ENCODE assay signal across 15 mouse cellular contexts in genomic region chr10:127546505-127546904, GRCm38 (mm10). TPM values are rescaled to one million over a fixed set of nuclear protein-coding genes. Genes with fewer than 3 reads are reported as not detected.
A peak's percentile ranks its signal among the peaks of the same experiment; 100 is the strongest.
DNase-seq lines count a peak whose midpoint lies in the region; ATAC-seq and TF ChIP-seq lines count a peak whose summit lies in the region.
"Had no signal": no experiment of that assay in that cellular context is flagged by ENCODE, and none has a peak within 500 bp of the region (broad histone marks: within the 10 kb centered on the region; RNA-seq: fewer than 3 reads in every experiment).

No protein-coding gene starts in this region.

- TF ChIP-seq POLR2A in cortical plate, adult 2 months (IDR thresholded peaks at IDR 0.05; ENCODE audit: extremely low read depth, insufficient read depth, low read length): no peak

- H3K27me3 ChIP-seq in hindbrain, embryonic 13.5 days: no peaks in the 10 kb centered on the region
- no peaks in the 10 kb centered on the region for H3K27me3 ChIP-seq in hindbrain, embryonic 16.5 days (replicated peaks; ENCODE audit: control insufficient read depth, insufficient read depth, low read length)
- H3K27me3 ChIP-seq in lung, embryonic 14.5 days (ENCODE audit: insufficient read depth, low read length): no peaks in the 10 kb centered on the region
- H3K27me3 ChIP-seq in G1E (ENCODE audit: insufficient read depth, low read length): peaks cover 86% of the 10 kb centered on the region
- H3K27me3 ChIP-seq: liver, embryonic 15.5 days; neural tube, embryonic 15.5 days had no signal

- TF ChIP-seq CTCF in lung, embryonic 14.5 days (IDR thresholded peaks at IDR 0.05; ENCODE audit: low read depth): peak; percentile 51
- TF ChIP-seq CTCF in G1E (IDR thresholded peaks at IDR 0.05; ENCODE audit: low read depth, low read length): peak; percentile 6; the same call in 1 of the 2 replicates
- peak; percentile 15; the same call in 1 of the 2 replicates for TF ChIP-seq CTCF in cortical plate, adult 2 months (IDR thresholded peaks at IDR 0.05; ENCODE audit: extremely low read depth, insufficient read depth, low read length)

- peaks cover 99% of the 10 kb centered on the region for H3K36me3 ChIP-seq in hindbrain, embryonic 13.5 days
- peaks cover 71% of the 10 kb centered on the region for H3K36me3 ChIP-seq in hindbrain, embryonic 16.5 days (ENCODE audit: control insufficient read depth, insufficient read depth, low read length)
- peaks cover 96% of the 10 kb centered on the region for H3K36me3 ChIP-seq in lung, embryonic 14.5 days (ENCODE audit: insufficient read depth)
- H3K36me3 ChIP-seq in G1E (replicated peaks): no peaks in the 10 kb centered on the region

- no peak overlapping the region for H3K4me2 ChIP-seq in hindbrain, embryonic 13.5 days
- no peak overlapping the region for H3K4me2 ChIP-seq in hindbrain, embryonic 16.5 days (ENCODE audit: low read length)
- no peak overlapping the region for H3K4me2 ChIP-seq in lung, embryonic 14.5 days
- H3K4me2 ChIP-seq: liver, embryonic 15.5 days; midbrain, embryonic 11.5 days; neural tube, embryonic 15.5 days had no signal

- no peak overlapping the region for H3K9ac ChIP-seq in hindbrain, embryonic 13.5 days
- H3K9ac ChIP-seq in hindbrain, embryonic 16.5 days (ENCODE audit: low read depth, low read length): no peak overlapping the region
- no peak overlapping the region for H3K9ac ChIP-seq in lung, embryonic 14.5 days
- H3K9ac ChIP-seq: liver, embryonic 15.5 days; neural tube, embryonic 15.5 days had no signal

- no peak for ATAC-seq in hindbrain, embryonic 13.5 days (ENCODE audit: low FRiP score)
- no peak for ATAC-seq in hindbrain, embryonic 16.5 days
- ATAC-seq in lung, embryonic 14.5 days (ENCODE audit: insufficient read depth): no peak
- ATAC-seq in G1E (ENCODE audit: extremely low read depth, insufficient number of reproducible peaks, low FRiP score, poor library complexity, severe bottlenecking): no peak
- no peak for ATAC-seq in erythroblast, adult 5-6 weeks (replicated peaks; ENCODE audit: low FRiP score, poor library complexity, severe bottlenecking)
- ATAC-seq: forebrain, embryonic 16.5 days had no signal

- WGBS in hindbrain, embryonic 13.5 days: 91% methylated on average over 7 of the region's 7 CpGs
- WGBS in hindbrain, embryonic 16.5 days: 93% methylated on average over 7 of the region's 7 CpGs
- WGBS in lung, embryonic 14.5 days: 85% methylated on average over 7 of the region's 7 CpGs

- peak overlapping the region; percentile 12; the same call in 1 of the 2 replicates for H3K27ac ChIP-seq in hindbrain, embryonic 13.5 days
- H3K27ac ChIP-seq in hindbrain, embryonic 16.5 days (ENCODE audit: low read depth, low read length): no peak overlapping the region
- H3K27ac ChIP-seq in lung, embryonic 14.5 days (ENCODE audit: low read depth): no peak overlapping the region
- H3K27ac ChIP-seq in cortical plate, adult 2 months (ENCODE audit: insufficient read depth, low read length): no peak overlapping the region
- H3K27ac ChIP-seq: liver, embryonic 15.5 days; neural tube, embryonic 15.5 days had no signal

- DNase-seq in lung, embryonic 14.5 days: peak; percentile 46
- DNase-seq in lung, postnatal 10 days: no peak
- no peak for DNase-seq in G1E (ENCODE audit: low spot score)
- DNase-seq in kidney, adult 11 months: no peak
- DNase-seq: cerebellum, adult 11 months; cerebellum, postnatal 36 days; lung, postnatal 4 days had no signal

- no peaks in the 10 kb centered on the region for H3K9me3 ChIP-seq in hindbrain, embryonic 13.5 days
- no peaks in the 10 kb centered on the region for H3K9me3 ChIP-seq in hindbrain, embryonic 16.5 days (ENCODE audit: control insufficient read depth, low read length)
- no peaks in the 10 kb centered on the region for H3K9me3 ChIP-seq in lung, embryonic 14.5 days (ENCODE audit: low read depth, low read length)
- H3K9me3 ChIP-seq in G1E (replicated peaks): no peaks in the 10 kb centered on the region
- H3K9me3 ChIP-seq: liver, embryonic 15.5 days; neural tube, embryonic 15.5 days had no signal

- H3K4me3 ChIP-seq in hindbrain, embryonic 13.5 days: no peak overlapping the region
- H3K4me3 ChIP-seq in hindbrain, embryonic 16.5 days (ENCODE audit: low read length): no peak overlapping the region
- no peak overlapping the region for H3K4me3 ChIP-seq in lung, embryonic 14.5 days (ENCODE audit: low read depth, low read length)
- no peak overlapping the region for H3K4me3 ChIP-seq in G1E (ENCODE audit: low read depth, low read length)
- H3K4me3 ChIP-seq in cortical plate, adult 2 months (ENCODE audit: insufficient read depth, low read length): no peak overlapping the region
- H3K4me3 ChIP-seq: liver, embryonic 15.5 days; neural tube, embryonic 15.5 days had no signal

- H3K4me1 ChIP-seq in hindbrain, embryonic 13.5 days (replicated peaks): peaks cover 9% of the 10 kb centered on the region
- peaks cover 8% of the 10 kb centered on the region; the same call in 1 of the 2 replicates for H3K4me1 ChIP-seq in hindbrain, embryonic 16.5 days (ENCODE audit: control insufficient read depth, insufficient read depth, low read depth, low read length)
- no peaks in the 10 kb centered on the region for H3K4me1 ChIP-seq in lung, embryonic 14.5 days (ENCODE audit: insufficient read depth)
- H3K4me1 ChIP-seq in G1E (ENCODE audit: insufficient read depth, low read depth, low read length): no peaks in the 10 kb centered on the region
- H3K4me1 ChIP-seq in cortical plate, adult 2 months (ENCODE audit: control insufficient read depth, insufficient read depth, low read length): no peaks in the 10 kb centered on the region
- H3K4me1 ChIP-seq: liver, embryonic 15.5 days had no signal

RNA-seq across cellular contexts. Expression of gene Nxph4, which starts 12.1 kb away (rescaled TPM):
- 139 and 176 TPM in 2 replicates for polyA plus RNA-seq in hindbrain, embryonic 13.5 days (2015; fragmentation: Nextera tagmentation; extraction: Ambion mirVana)
- polyA plus RNA-seq in hindbrain, embryonic 16.5 days (2015; fragmentation: Nextera tagmentation; extraction: Ambion mirVana): 129 and 136 TPM in 2 replicates
- 0.14 and 0.22 TPM in 2 replicates for polyA plus RNA-seq in lung, embryonic 14.5 days (2014; fragmentation: Nextera tagmentation; extraction: Ambion mirVana)
- total RNA-seq in G1E (2014; fragmentation: Nextera tagmentation) (not detected in 2 replicates), G1E (2017) (0.06 and 0.11 TPM in 2 replicates)
- 0.22 and 0.40 TPM in 2 replicates for polyA plus RNA-seq in G1E (2012)
- polyA plus RNA-seq in cortical plate, adult 2 months (2012; rRNA removed): 3.0 and 3.8 TPM in 2 replicates
- not detected in 2 replicates for total RNA-seq in erythroblast, adult 5-6 weeks (2015; ENCODE audit: low replicate concordance)
- total RNA-seq in erythroblast, adult 5-6 weeks (2017; ENCODE audit: low replicate concordance): not detected in 2 replicates
- polyA plus RNA-seq: liver, embryonic 15.5 days had no signal

RNA-seq across cellular contexts. Expression of gene Shmt2, which starts 24.3 kb away (rescaled TPM):
- 52.7 and 57.5 TPM in 2 replicates for polyA plus RNA-seq in hindbrain, embryonic 13.5 days (2015; fragmentation: Nextera tagmentation; extraction: Ambion mirVana)
- polyA plus RNA-seq in hindbrain, embryonic 16.5 days (2015; fragmentation: Nextera tagmentation; extraction: Ambion mirVana): 52.8 and 59.3 TPM in 2 replicates
- polyA plus RNA-seq in lung, embryonic 14.5 days (2014; fragmentation: Nextera tagmentation; extraction: Ambion mirVana): 99.6 and 101 TPM in 2 replicates
- total RNA-seq in G1E (2014; fragmentation: Nextera tagmentation): 338 and 343 TPM in 2 replicates
- total RNA-seq in G1E (2017): 238 and 271 TPM in 2 replicates
- 622 and 702 TPM in 2 replicates for polyA plus RNA-seq in G1E (2012)
- 38.6 and 39.7 TPM in 2 replicates for polyA plus RNA-seq in cortical plate, adult 2 months (2012; rRNA removed)
- total RNA-seq in erythroblast, adult 5-6 weeks (2015; ENCODE audit: low replicate concordance): 17.9 and 19.9 TPM in 2 replicates
- total RNA-seq in erythroblast, adult 5-6 weeks (2017; ENCODE audit: low replicate concordance): 12.3 and 18.3 TPM in 2 replicates

RNA-seq across cellular contexts. Expression of gene Ndufa4l2, which starts 31.7 kb away (rescaled TPM):
- 13.4 and 15.5 TPM in 2 replicates for polyA plus RNA-seq in hindbrain, embryonic 13.5 days (2015; fragmentation: Nextera tagmentation; extraction: Ambion mirVana)
- polyA plus RNA-seq in hindbrain, embryonic 16.5 days (2015; fragmentation: Nextera tagmentation; extraction: Ambion mirVana): 23.2 and 29.5 TPM in 2 replicates
- 36.4 and 44.9 TPM in 2 replicates for polyA plus RNA-seq in lung, embryonic 14.5 days (2014; fragmentation: Nextera tagmentation; extraction: Ambion mirVana)
- 976 and 1,076 TPM in 2 replicates for total RNA-seq in G1E (2014; fragmentation: Nextera tagmentation)
- 238 and 262 TPM in 2 replicates for total RNA-seq in G1E (2017)
- 1,245 and 1,719 TPM in 2 replicates for polyA plus RNA-seq in G1E (2012)
- 10.0 and 10.6 TPM in 2 replicates for polyA plus RNA-seq in cortical plate, adult 2 months (2012; rRNA removed)
- total RNA-seq in erythroblast, adult 5-6 weeks (2015; ENCODE audit: low replicate concordance): not detected in 2 replicates
- total RNA-seq in erythroblast, adult 5-6 weeks (2017; ENCODE audit: low replicate concordance): not detected in 2 replicates

RNA-seq across cellular contexts. Expression of gene Stac3, which starts 45.0 kb away (rescaled TPM):
- polyA plus RNA-seq in hindbrain, embryonic 13.5 days (2015; fragmentation: Nextera tagmentation; extraction: Ambion mirVana): 2.5 TPM in 2 replicates
- 2.0 and 3.3 TPM in 2 replicates for polyA plus RNA-seq in hindbrain, embryonic 16.5 days (2015; fragmentation: Nextera tagmentation; extraction: Ambion mirVana)
- 0.12 TPM in 1 of 2 replicates, not detected in the other for polyA plus RNA-seq in lung, embryonic 14.5 days (2014; fragmentation: Nextera tagmentation; extraction: Ambion mirVana)
- total RNA-seq in G1E (2014; fragmentation: Nextera tagmentation) (1.2 TPM in 1 of 2 replicates, not detected in the other), G1E (2017) (0.60 and 0.93 TPM in 2 replicates)
- 0.07 and 0.17 TPM in 2 replicates for polyA plus RNA-seq in G1E (2012)
- polyA plus RNA-seq in cortical plate, adult 2 months (2012; rRNA removed): 9.5 and 10.6 TPM in 2 replicates
- not detected in 2 replicates for total RNA-seq in erythroblast, adult 5-6 weeks (2015; ENCODE audit: low replicate concordance)
- total RNA-seq in erythroblast, adult 5-6 weeks (2017; ENCODE audit: low replicate concordance): not detected in 2 replicates

Comparison
In these comparisons a context has a peak if more than half of its experiments do, and no peak if none do; other contexts are left out.
1. RNA of gene Nxph4, which starts 12.1 kb away (polyA plus RNA-seq): 139 to 176 TPM in hindbrain, embryonic 13.5 days and 129 to 136 TPM in hindbrain, embryonic 16.5 days; 3.0 to 3.8 TPM in cortical plate, adult 2 months, 0.22 to 0.40 TPM in G1E and 0.14 to 0.22 TPM in lung, embryonic 14.5 days; every median in the first group is over 10 times any median in the second.
2. RNA of gene Ndufa4l2, which starts 31.7 kb away (polyA plus RNA-seq): 1,245 to 1,719 TPM in G1E; 36.4 to 44.9 TPM in lung, embryonic 14.5 days, 23.2 to 29.5 TPM in hindbrain, embryonic 16.5 days, 13.4 to 15.5 TPM in hindbrain, embryonic 13.5 days and 10.0 to 10.6 TPM in cortical plate, adult 2 months; every median in the first group is over 10 times any median in the second.
3. Peak in every context shown above with its lines, with median percentiles within 50 percentile points of each other: CTCF ChIP-seq.